Mouse (Mus musculus) spleen, adult 2 months (tissue): ENCODE data around the gene Ocel1.

ENCODE experiments used
- CTCF ChIP-seq: fragments of 200-500 bp; IDR thresholded peaks from 2 replicates; pipeline ENCODE4 v1.5.1; 2011; ENCODE audit warnings: mild to moderate bottlenecking, inconsistent platforms; ENCODE audit not compliant: insufficient read depth, insufficient read length, insufficient replicate concordance; ENCODE audit errors: extremely low read depth
- POLR2A ChIP-seq: fragments of 200-500 bp; IDR thresholded peaks from 2 replicates; pipeline ENCODE4 v1.6.1; 2011; ENCODE audit warnings: low read depth, low read length, inconsistent platforms

DNA sequence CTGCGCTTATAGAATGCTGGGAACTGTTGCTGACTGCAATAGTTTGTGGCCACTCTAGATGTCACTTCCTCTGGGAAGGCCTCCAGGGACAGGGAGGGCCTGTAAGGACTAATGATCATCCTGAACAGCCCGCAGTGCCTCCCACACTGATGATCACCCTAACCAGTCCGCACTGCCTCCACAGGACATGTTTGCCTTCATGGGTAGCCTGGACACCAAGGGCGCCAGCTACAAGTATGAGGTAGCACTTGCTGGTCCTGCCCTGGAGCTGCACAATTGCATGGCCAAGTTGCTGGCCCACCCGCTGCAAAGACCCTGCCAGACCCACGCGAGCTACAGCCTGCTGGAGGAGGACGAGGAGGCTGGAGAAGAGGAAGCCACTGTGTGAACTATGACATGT, 32.9 kb downstream of the Ocel1 start:
- no peak for TF ChIP-seq POLR2A
- TF ChIP-seq CTCF, result no peak
